Mouse (Mus musculus) spleen, adult 2 months (tissue): Measurements from ENCODE around the gene Cstf1. TPM values are rescaled to one million over a fixed set of nuclear protein-coding genes. Genes with fewer than 3 reads are reported as not detected.

Source experiments
- DNase-seq, 2 experiments: peaks; one replicate each; pipeline versions ENCODE4 v3.0.0 to v3.0.0-alpha.2; 2012 to 2021; ENCODE audit warnings: low spot score in 2 of 2, low read depth in 1 of 2
- H3K27ac ChIP-seq: fragments of 200-500 bp; 2 replicates; pipeline ENCODE4 v1.5.1; 2012; ENCODE audit warnings: low read length, inconsistent platforms; ENCODE audit not compliant: insufficient read depth
- H3K27me3 ChIP-seq: fragments of 200-500 bp; 2 replicates; pipeline ENCODE4 v1.6.1; 2012; ENCODE audit warnings: mild to moderate bottlenecking, moderate library complexity, low read length, inconsistent platforms; ENCODE audit not compliant: control insufficient read depth, insufficient read depth
- H3K36me3 ChIP-seq: fragments of 200-500 bp; 2 replicates; pipeline ENCODE4 v1.6.1; 2012; ENCODE audit warnings: mild to moderate bottlenecking, low read length, inconsistent platforms; ENCODE audit not compliant: control insufficient read depth, insufficient read depth
- H3K4me1 ChIP-seq: fragments of 200-500 bp; 2 replicates; pipeline ENCODE4 v1.6.1; 2011; ENCODE audit warnings: inconsistent platforms; ENCODE audit not compliant: control insufficient read depth, insufficient read depth, insufficient read length
- H3K4me3 ChIP-seq: fragments of 200-500 bp; 2 replicates; pipeline ENCODE4 v1.5.1; 2011; ENCODE audit warnings: mild to moderate bottlenecking, inconsistent platforms; ENCODE audit not compliant: insufficient read depth, insufficient read length; ENCODE audit errors: extremely low read depth
- CTCF ChIP-seq: fragments of 200-500 bp; IDR thresholded peaks from 2 replicates; pipeline ENCODE4 v1.5.1; 2011; ENCODE audit warnings: mild to moderate bottlenecking, inconsistent platforms; ENCODE audit not compliant: insufficient read depth, insufficient read length, insufficient replicate concordance; ENCODE audit errors: extremely low read depth
- POLR2A ChIP-seq: fragments of 200-500 bp; IDR thresholded peaks from 2 replicates; pipeline ENCODE4 v1.6.1; 2011; ENCODE audit warnings: low read depth, low read length, inconsistent platforms
- WGBS: fragments of 180-500 bp; shearing (Covaris S2); methylation state at CpG from one replicate; pipeline ENCODE4 v1.1.7; 2018; 5-methylcytosine and 5-hydroxymethylcytosine counted together
- polyA plus RNA-seq: library from polyadenylated mRNA; depleted of rRNA; stranded (reverse); fragments of >200 nt; gene quantifications from 2 replicates; pipeline ENCODE4 v1.2.3, GENCODE M21; 2012

Gene Cstf1
- polyA plus RNA-seq, 1 experiment: 26.0 TPM

DNA sequence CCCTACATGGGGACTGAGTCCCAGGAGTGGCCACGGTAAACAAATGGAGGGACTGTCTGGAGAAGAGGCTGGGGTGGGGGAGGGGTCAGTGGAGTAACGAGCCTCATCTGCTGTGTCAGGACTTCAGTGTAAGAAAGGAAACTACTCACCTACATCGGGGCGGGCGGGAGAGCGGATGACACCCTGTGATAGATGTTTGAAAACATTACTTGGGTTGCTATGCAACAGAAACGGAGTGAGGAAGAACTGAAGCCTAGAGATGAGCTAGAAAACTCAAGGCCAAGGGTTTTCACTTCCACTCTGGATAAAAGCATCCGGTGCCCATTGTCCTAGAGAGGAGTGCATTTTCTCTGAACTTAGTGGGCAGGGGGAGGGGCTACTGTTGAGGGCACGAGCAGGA, 29.4 kb downstream of the Cstf1 start:
- peak; percentile 29 to 87 for DNase-seq
- no peaks in the 10 kb centered on the region for H3K27me3 ChIP-seq
- peak overlapping the region; percentile 37; the same call in 1 of the 2 replicates for H3K27ac ChIP-seq
- H3K36me3 ChIP-seq: no peaks in the 10 kb centered on the region
- WGBS: 23% methylated on average over 9 of the region's 9 CpGs
- peaks cover 18% of the 10 kb centered on the region for H3K4me1 ChIP-seq
- TF ChIP-seq CTCF (no peak), POLR2A (no peak)
- no peak overlapping the region for H3K4me3 ChIP-seq

DNA sequence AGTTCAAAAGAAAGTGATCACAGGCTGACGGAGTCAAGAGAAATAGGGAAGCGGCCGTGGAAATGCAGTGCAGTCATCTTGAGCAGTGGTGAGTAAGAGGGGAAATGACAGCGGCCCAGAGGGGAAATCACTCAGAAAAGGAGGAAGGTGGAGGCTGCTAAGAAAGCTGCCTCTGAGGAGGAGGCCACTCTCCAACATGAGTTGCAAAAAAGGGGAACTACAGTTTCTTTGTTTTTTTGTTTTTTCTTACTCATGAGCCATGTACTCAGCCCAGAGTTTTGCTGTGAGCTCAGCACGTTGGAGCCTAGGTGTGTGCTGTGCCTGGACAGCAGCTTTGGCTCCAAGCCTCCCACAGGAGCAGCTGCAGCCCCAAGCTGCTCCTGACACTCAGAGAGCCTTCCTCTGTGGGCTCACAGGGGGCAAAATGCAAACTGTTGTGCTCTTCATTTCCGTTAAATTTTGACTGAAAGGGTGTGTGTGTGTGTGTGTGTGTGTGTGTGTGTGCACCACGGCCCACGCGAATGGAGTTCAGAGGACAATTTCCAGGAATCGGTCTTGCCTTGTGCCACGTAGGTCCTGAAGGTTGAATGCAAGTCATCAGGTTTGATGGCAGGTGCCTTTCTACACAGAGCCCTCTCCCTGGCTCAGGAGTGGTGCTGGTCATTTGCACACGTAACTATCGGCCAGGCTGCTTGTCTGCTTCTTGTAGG, 30.8 kb downstream of the Cstf1 start:
- Histone ChIP-seq H3K4me3 (0 out of 2 replicates have a peak overlapping the region, but pooled peaks have one; percentile 15), H3K4me1 (peaks cover 18% of the 10 kb centered on the region), H3K36me3 (no peaks in the 10 kb centered on the region), H3K27ac (peak overlapping the region; percentile 88), H3K27me3 (no peaks in the 10 kb centered on the region)
- TF ChIP-seq POLR2A: no peak
- TF ChIP-seq CTCF: no peak
- DNase-seq: peak; percentile 62 to 88
- 17% methylated on average over 13 of the region's 13 CpGs for WGBS

DNA sequence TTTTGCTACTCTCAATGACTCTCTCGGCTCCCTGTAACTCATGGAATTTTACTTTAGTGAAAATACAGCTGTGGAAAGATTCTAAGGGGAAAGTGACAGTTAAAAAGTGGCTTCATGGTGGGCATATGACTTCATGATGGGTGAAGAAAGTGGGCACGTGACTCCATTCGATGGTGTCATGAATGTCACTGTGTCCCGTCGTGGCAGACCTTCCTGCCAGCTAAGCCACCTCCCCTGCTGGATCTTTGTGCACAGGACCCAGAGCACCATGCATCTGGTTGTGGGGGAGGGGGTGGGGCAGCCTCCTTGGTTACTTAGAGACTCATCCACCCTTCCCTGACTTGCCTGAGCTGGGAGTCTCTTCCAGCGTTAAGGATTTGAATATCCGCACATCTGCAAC, 33.8 kb downstream of the Cstf1 start:
- 71% methylated on average over 7 of the region's 7 CpGs for WGBS
- Histone ChIP-seq H3K27ac (no peak overlapping the region), H3K4me1 (peaks cover 21% of the 10 kb centered on the region), H3K27me3 (no peaks in the 10 kb centered on the region), H3K4me3 (no peak overlapping the region), H3K36me3 (no peaks in the 10 kb centered on the region)
- no peak for TF ChIP-seq CTCF
- TF ChIP-seq POLR2A: no peak
- no peak for DNase-seq

DNA sequence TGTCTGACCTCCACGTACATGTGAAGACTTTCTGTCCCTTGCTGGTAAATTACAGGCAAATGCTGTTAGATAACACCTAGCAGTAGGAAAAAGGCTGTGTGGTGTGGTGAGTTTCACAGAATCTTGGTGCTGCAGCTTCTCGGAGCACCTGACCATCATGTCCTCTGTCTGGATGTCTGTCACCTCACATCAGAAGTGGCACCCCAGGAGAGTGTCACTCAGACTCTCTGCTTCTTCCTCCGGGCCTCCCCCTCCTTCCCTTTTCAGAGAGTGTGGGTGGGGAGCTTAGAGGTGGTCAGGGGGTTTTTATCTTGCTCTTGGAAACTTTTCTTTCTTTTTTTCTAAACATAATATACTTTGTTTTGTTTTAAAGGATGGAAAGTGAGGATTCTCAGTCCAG, 34.5 kb downstream of the Cstf1 start:
- Histone ChIP-seq H3K27ac (no peak overlapping the region), H3K4me3 (no peak overlapping the region), H3K36me3 (no peaks in the 10 kb centered on the region), H3K27me3 (no peaks in the 10 kb centered on the region), H3K4me1 (peaks cover 17% of the 10 kb centered on the region)
- no peak for TF ChIP-seq POLR2A
- TF ChIP-seq CTCF: no peak
- 32% methylated on average over 3 of the region's 3 CpGs for WGBS
- DNase-seq: no peak

DNA sequence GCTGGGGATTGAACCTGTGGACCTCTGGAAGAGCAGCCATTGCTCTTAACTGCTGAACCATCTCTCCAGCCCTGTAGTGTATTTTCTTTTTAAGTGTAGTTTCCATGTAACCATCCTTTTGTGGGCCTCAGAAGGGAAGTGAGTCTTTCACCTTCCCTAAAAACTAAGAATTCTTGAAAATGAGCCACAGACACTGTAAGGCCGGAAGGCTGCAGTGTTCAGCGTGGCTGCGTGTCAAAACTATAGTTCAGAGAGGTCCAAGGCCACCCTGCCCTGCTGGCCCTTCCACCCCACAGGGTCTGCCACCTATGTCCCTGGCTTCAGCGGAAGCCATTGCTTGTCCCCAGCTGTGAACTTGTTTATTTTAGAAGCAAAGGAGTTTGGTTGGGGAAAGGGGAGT, 35.7 kb downstream of the Cstf1 start:
- no peaks in the 10 kb centered on the region for H3K27me3 ChIP-seq
- TF ChIP-seq CTCF (no peak), POLR2A (no peak)
- H3K4me1 ChIP-seq: peaks cover 12% of the 10 kb centered on the region; the same call in 1 of the 2 replicates
- H3K27ac ChIP-seq: no peak overlapping the region
- no peak overlapping the region for H3K4me3 ChIP-seq
- DNase-seq: no peak
- WGBS: 62% methylated on average over 4 of the region's 4 CpGs
- no peaks in the 10 kb centered on the region for H3K36me3 ChIP-seq

GRCm38 (mm10) chr2:172407499-172407898, 37.0 kb downstream of the Cstf1 start:
- H3K27me3 ChIP-seq: no peaks in the 10 kb centered on the region
- no peak for TF ChIP-seq POLR2A
- no peak for TF ChIP-seq CTCF
- WGBS: 67% methylated on average over 2 of the region's 2 CpGs
- H3K4me1 ChIP-seq: peaks cover 5% of the 10 kb centered on the region; the same call in 1 of the 2 replicates
- DNase-seq: no peak
- no peaks in the 10 kb centered on the region for H3K36me3 ChIP-seq
- H3K27ac ChIP-seq: no peak overlapping the region
- no peak overlapping the region for H3K4me3 ChIP-seq

DNA sequence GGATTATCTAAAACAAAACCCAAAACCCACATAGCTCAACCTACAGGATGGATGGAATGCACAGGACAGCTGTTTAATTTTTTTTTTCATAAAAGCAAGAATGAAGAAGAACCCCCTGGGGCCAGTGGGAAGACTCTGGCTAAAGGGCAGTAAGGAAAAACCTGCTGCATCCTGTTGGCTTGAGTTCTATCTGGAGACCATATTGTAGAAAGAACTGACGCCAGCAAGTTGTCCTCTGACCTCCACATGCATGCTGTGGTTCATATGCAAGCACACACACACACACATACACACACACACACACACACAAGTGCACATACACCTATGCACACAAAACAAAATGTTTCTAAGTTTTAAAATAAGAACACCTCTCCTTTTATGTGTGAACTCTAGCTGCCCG, 40.2 kb downstream of the Cstf1 start:
- Histone ChIP-seq H3K27ac (no peak overlapping the region), H3K27me3 (no peaks in the 10 kb centered on the region), H3K4me1 (peaks cover 9% of the 10 kb centered on the region), H3K4me3 (no peak overlapping the region), H3K36me3 (no peaks in the 10 kb centered on the region)
- no peak for DNase-seq
- no peak for TF ChIP-seq CTCF
- TF ChIP-seq POLR2A: no peak
- WGBS: 91% methylated on average over 2 of the region's 2 CpGs
